Mouse (Mus musculus): ENCODE data around the gene Kcnq1. TPM values are rescaled to one million over a fixed set of nuclear protein-coding genes. Genes with fewer than 3 reads are reported as not detected.
A peak's percentile ranks its signal among the peaks of the same experiment; 100 is the strongest.

Gene Kcnq1
- polyA plus RNA-seq, 1 experiment, result not detected

- TF ChIP-seq USF1 (IDR thresholded peaks at IDR 0.05; ENCODE audit: low read depth) (no peak), MYOG (IDR thresholded peaks at IDR 0.05; ENCODE audit: control insufficient read depth, extremely low read depth, insufficient read length) (no peak), MYOD1 (IDR thresholded peaks at IDR 0.05; ENCODE audit: control insufficient read depth, insufficient read length, low read depth) (no peak), MAX (IDR thresholded peaks at IDR 0.05) (no peak), FOSL1 (IDR thresholded peaks at IDR 0.05; ENCODE audit: insufficient read depth, low read length, poor library complexity, severe bottlenecking) (no peak), CEBPB (IDR thresholded peaks at IDR 0.05; ENCODE audit: low read depth) (no peak), CTCF (IDR thresholded peaks at IDR 0.05; ENCODE audit: control insufficient read depth, insufficient read depth, insufficient read length) (no peak)
- Histone ChIP-seq H3K79me3 (ENCODE audit: low read depth) (peaks cover 86% of the 10 kb centered on the region), H3K79me2 (ENCODE audit: control insufficient read depth, insufficient read depth) (peaks cover 100% of the 10 kb centered on the region), H3K27me3 (ENCODE audit: control insufficient read depth, insufficient read depth, insufficient read length) (no peaks in the 10 kb centered on the region), H3K4me3 (ENCODE audit: insufficient read depth, poor library complexity, severe bottlenecking) (no peak overlapping the region), H3K36me3 (ENCODE audit: control insufficient read depth, insufficient read depth) (peaks cover 17% of the 10 kb centered on the region), H3ac (ENCODE audit: control insufficient read depth, insufficient read length, low read depth) (no peak overlapping the region)
Observed at GRCm38 (mm10) chr7:143288135-143288534, 182.0 kb downstream of the Kcnq1 start.

DNA sequence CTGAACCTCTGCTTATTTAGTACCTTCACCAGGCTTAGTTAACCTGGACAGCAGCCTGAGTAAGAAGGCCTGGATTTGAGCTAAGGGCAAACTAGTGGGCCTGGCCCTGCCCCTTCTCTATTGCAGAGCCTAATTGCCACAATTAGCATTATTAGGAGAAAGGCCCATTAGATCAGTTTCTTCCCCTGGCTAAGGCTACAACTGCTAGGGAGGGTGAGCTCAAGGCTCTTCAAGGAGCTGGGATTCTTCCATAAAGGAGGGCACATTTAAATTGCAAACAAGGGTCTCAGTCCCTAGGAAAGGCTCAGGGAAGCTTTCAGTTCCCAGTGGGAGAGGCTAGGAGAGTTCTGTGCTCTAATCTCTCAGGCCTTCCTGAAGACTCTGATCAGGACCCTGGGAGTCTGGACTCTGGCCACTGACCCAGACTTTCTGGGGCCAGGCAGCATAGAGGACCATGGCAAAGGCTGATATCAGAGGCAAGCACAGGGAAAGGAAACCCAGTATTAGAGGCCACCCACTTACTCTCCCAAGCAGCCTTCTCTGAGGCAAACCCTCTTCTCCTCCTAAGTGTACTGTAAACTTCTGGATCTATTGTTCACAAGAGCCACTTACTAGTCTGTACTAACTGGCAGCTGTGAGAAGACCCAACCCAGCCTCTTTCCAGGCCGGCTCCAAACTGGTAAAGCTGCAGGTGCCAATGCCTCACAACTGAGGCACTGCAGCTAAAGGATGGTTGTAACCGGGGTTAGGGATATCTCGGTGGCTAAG lies 183.1 kb downstream of the Kcnq1 start:
- TF ChIP-seq MYOD1 (IDR thresholded peaks at IDR 0.05; ENCODE audit: control insufficient read depth, insufficient read length, low read depth), result no peak
- TF ChIP-seq CTCF (IDR thresholded peaks at IDR 0.05; ENCODE audit: control insufficient read depth, insufficient read depth, insufficient read length), result no peak
- no peak for TF ChIP-seq USF1 (IDR thresholded peaks at IDR 0.05; ENCODE audit: low read depth)
- no peak for TF ChIP-seq CEBPB (IDR thresholded peaks at IDR 0.05; ENCODE audit: low read depth)
- no peak for TF ChIP-seq MAX (IDR thresholded peaks at IDR 0.05)
- no peak for TF ChIP-seq FOSL1 (IDR thresholded peaks at IDR 0.05; ENCODE audit: insufficient read depth, low read length, poor library complexity, severe bottlenecking)
- TF ChIP-seq MYOG (IDR thresholded peaks at IDR 0.05; ENCODE audit: control insufficient read depth, extremely low read depth, insufficient read length), result no peak

GRCm38 (mm10) chr7:143294690-143295355 lies 188.7 kb downstream of the Kcnq1 start:
- TF ChIP-seq MAX (IDR thresholded peaks at IDR 0.05), result no peak
- TF ChIP-seq USF1 (IDR thresholded peaks at IDR 0.05; ENCODE audit: low read depth), result no peak
- TF ChIP-seq FOSL1 (IDR thresholded peaks at IDR 0.05; ENCODE audit: insufficient read depth, low read length, poor library complexity, severe bottlenecking), result no peak
- no peak for TF ChIP-seq CTCF (IDR thresholded peaks at IDR 0.05; ENCODE audit: control insufficient read depth, insufficient read depth, insufficient read length)
- no peak for TF ChIP-seq MYOD1 (IDR thresholded peaks at IDR 0.05; ENCODE audit: control insufficient read depth, insufficient read length, low read depth)
- TF ChIP-seq CEBPB (IDR thresholded peaks at IDR 0.05; ENCODE audit: low read depth), result no peak
- no peak for TF ChIP-seq MYOG (IDR thresholded peaks at IDR 0.05; ENCODE audit: control insufficient read depth, extremely low read depth, insufficient read length)
- Histone ChIP-seq H3K79me2 (ENCODE audit: control insufficient read depth, insufficient read depth) (peaks cover 66% of the 10 kb centered on the region), H3K79me3 (ENCODE audit: low read depth) (peaks cover 57% of the 10 kb centered on the region), H3K27me3 (ENCODE audit: control insufficient read depth, insufficient read depth, insufficient read length) (no peaks in the 10 kb centered on the region), H3K4me3 (ENCODE audit: insufficient read depth, poor library complexity, severe bottlenecking) (peak overlapping the region; percentile 48), H3K36me3 (ENCODE audit: control insufficient read depth, insufficient read depth) (peaks cover 12% of the 10 kb centered on the region), H3ac (ENCODE audit: control insufficient read depth, insufficient read length, low read depth) (peak overlapping the region; percentile 3)

More for the DNA sequence above, 183.1 kb downstream of the Kcnq1 start:
- peaks cover 85% of the 10 kb centered on the region for H3K79me3 ChIP-seq (ENCODE audit: low read depth)
- H3K27me3 ChIP-seq (ENCODE audit: control insufficient read depth, insufficient read depth, insufficient read length), result no peaks in the 10 kb centered on the region
- no peak overlapping the region for H3K4me3 ChIP-seq (ENCODE audit: insufficient read depth, poor library complexity, severe bottlenecking)
- peaks cover 100% of the 10 kb centered on the region for H3K79me2 ChIP-seq (ENCODE audit: control insufficient read depth, insufficient read depth)
- no peak overlapping the region for H3ac ChIP-seq (ENCODE audit: control insufficient read depth, insufficient read length, low read depth)
- peaks cover 17% of the 10 kb centered on the region for H3K36me3 ChIP-seq (ENCODE audit: control insufficient read depth, insufficient read depth)

GRCm38 (mm10) chr7:143295356-143296000 lies 189.3 kb downstream of the Kcnq1 start:
- peak; percentile 59 for TF ChIP-seq MAX (IDR thresholded peaks at IDR 0.05)
- no peak for TF ChIP-seq MYOG (IDR thresholded peaks at IDR 0.05; ENCODE audit: control insufficient read depth, extremely low read depth, insufficient read length)
- Histone ChIP-seq H3ac (ENCODE audit: control insufficient read depth, insufficient read length, low read depth) (peak overlapping the region; percentile 78), H3K79me2 (ENCODE audit: control insufficient read depth, insufficient read depth) (peaks cover 59% of the 10 kb centered on the region), H3K27me3 (ENCODE audit: control insufficient read depth, insufficient read depth, insufficient read length) (no peaks in the 10 kb centered on the region), H3K4me3 (ENCODE audit: insufficient read depth, poor library complexity, severe bottlenecking) (peak overlapping the region; percentile 48), H3K36me3 (ENCODE audit: control insufficient read depth, insufficient read depth) (peaks cover 9% of the 10 kb centered on the region), H3K79me3 (ENCODE audit: low read depth) (peaks cover 51% of the 10 kb centered on the region)

- Histone ChIP-seq H3K79me3 (ENCODE audit: low read depth) (peaks cover 47% of the 10 kb centered on the region), H3K79me2 (ENCODE audit: control insufficient read depth, insufficient read depth) (peaks cover 54% of the 10 kb centered on the region), H3ac (ENCODE audit: control insufficient read depth, insufficient read length, low read depth) (peak overlapping the region; percentile 78), H3K4me3 (ENCODE audit: insufficient read depth, poor library complexity, severe bottlenecking) (peak overlapping the region; percentile 48), H3K27me3 (ENCODE audit: control insufficient read depth, insufficient read depth, insufficient read length) (no peaks in the 10 kb centered on the region), H3K36me3 (ENCODE audit: control insufficient read depth, insufficient read depth) (peaks cover 9% of the 10 kb centered on the region)
- TF ChIP-seq USF1 (IDR thresholded peaks at IDR 0.05; ENCODE audit: low read depth) (no peak), FOSL1 (IDR thresholded peaks at IDR 0.05; ENCODE audit: insufficient read depth, low read length, poor library complexity, severe bottlenecking) (no peak), MAX (IDR thresholded peaks at IDR 0.05) (no peak), MYOD1 (IDR thresholded peaks at IDR 0.05; ENCODE audit: control insufficient read depth, insufficient read length, low read depth) (no peak), MYOG (IDR thresholded peaks at IDR 0.05; ENCODE audit: control insufficient read depth, extremely low read depth, insufficient read length) (no peak), CEBPB (IDR thresholded peaks at IDR 0.05; ENCODE audit: low read depth) (no peak), CTCF (IDR thresholded peaks at IDR 0.05; ENCODE audit: control insufficient read depth, insufficient read depth, insufficient read length) (no peak)
Observed at GRCm38 (mm10) chr7:143296001-143296379, 189.8 kb downstream of the Kcnq1 start.

All from C2C12 (cell line).